Mouse (Mus musculus) heart, embryonic 16.5 days (tissue): ENCODE results near the gene Unc119b. TPM values are rescaled to one million over a fixed set of nuclear protein-coding genes. Genes with fewer than 3 reads are reported as not detected.

Experiments used
- ATAC-seq: fragments of 200-750 bp; cut with Nextera tagmentation; replicated peaks from 2 replicates; pipeline ENCODE4 v1.8.0; 2017; ENCODE audit warnings: moderate number of reproducible peaks; ENCODE audit not compliant: insufficient read depth, low FRiP score; ENCODE audit errors: extremely low read depth
- H3K27ac ChIP-seq: fragments of 300-500 bp; sonication (generic); 2 replicates; pipeline ENCODE4 v1.5.1; 2014; ENCODE audit warnings: mild to moderate bottlenecking, low read length, control low read depth, moderate library complexity
- H3K27me3 ChIP-seq: fragments of 300-500 bp; sonication (generic); 2 replicates; pipeline ENCODE4 v1.6.1; 2014; ENCODE audit warnings: low read length, mixed read lengths; ENCODE audit not compliant: control insufficient read depth, insufficient read depth
- H3K36me3 ChIP-seq: fragments of 300-500 bp; sonication (generic); 2 replicates; pipeline ENCODE4 v1.6.1; 2014; ENCODE audit not compliant: control insufficient read depth, insufficient read depth
- H3K4me1 ChIP-seq: fragments of 300-500 bp; sonication (generic); 2 replicates; pipeline ENCODE4 v1.6.1; 2014; ENCODE audit warnings: low read length, mixed read lengths; ENCODE audit not compliant: control insufficient read depth, insufficient read depth
- H3K4me2 ChIP-seq: fragments of 300-500 bp; sonication (generic); 2 replicates; pipeline ENCODE4 v1.6.1; 2014; ENCODE audit warnings: low read depth, mild to moderate bottlenecking, control low read depth, low read length
- H3K4me3 ChIP-seq: fragments of 300-500 bp; sonication (generic); 2 replicates; pipeline ENCODE4 v1.5.1; 2014; ENCODE audit warnings: mild to moderate bottlenecking, control low read depth, low read length
- H3K9ac ChIP-seq: fragments of 300-500 bp; sonication (generic); 2 replicates; pipeline ENCODE4 v1.6.1; 2014; ENCODE audit warnings: low read length, control low read depth
- H3K9me3 ChIP-seq: fragments of 300-500 bp; sonication (generic); replicated peaks from 2 replicates; pipeline ENCODE4 v1.6.1; 2016; ENCODE audit warnings: low read length; ENCODE audit not compliant: control insufficient read depth
- WGBS: fragments of 180-500 bp; shearing (Covaris S2); extraction: QIAGEN DNeasy Blood & Tissue Kit; methylation state at CpG from one replicate; pipeline ENCODE4 v1.1.7; 2014; 5-methylcytosine and 5-hydroxymethylcytosine counted together
- polyA plus RNA-seq: library from polyadenylated mRNA; unstranded; fragments of >200 nt; fragmentation: Nextera tagmentation; extraction: Ambion mirVana; gene quantifications from 2 replicates; pipeline ENCODE4 v1.2.1, GENCODE M21; 2015

Gene Unc119b
- polyA plus RNA-seq, 1 experiment from 2014 or later: 20.7 TPM

DNA sequence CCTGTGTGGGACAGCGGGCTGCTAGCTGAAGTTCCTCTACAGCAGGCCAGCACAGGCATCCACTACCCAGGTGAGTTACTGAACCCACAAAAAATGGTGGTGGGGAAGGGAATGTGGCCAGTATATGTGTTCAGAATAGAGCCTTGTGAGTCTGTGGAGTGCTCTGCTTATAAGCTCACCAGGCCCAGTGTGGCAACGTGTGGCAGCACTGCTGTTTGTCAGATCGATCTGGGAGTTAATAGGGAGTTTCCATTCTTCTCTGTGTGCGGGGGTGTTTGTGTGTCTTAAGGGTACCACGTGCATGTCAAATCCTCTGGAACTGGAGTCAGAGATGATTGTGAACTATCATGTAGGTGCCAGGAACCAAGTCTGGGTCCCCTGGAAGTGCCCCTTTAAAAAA is 35.2 kb downstream of the Unc119b start:
- ATAC-seq: no peak
- Histone ChIP-seq H3K4me2 (no peak overlapping the region), H3K27ac (no peak overlapping the region), H3K27me3 (no peaks in the 10 kb centered on the region), H3K4me1 (0 out of 2 replicates have a peak, but pooled peaks cover 3% of the 10 kb centered on the region), H3K9me3 (no peaks in the 10 kb centered on the region), H3K9ac (no peak overlapping the region), H3K36me3 (peaks cover 34% of the 10 kb centered on the region), H3K4me3 (no peak overlapping the region)
- WGBS: 73% methylated on average over 5 of the region's 5 CpGs

- no peak within 1 kb of the TSS for H3K27ac ChIP-seq
- H3K9me3 ChIP-seq: no peaks in the 10 kb centered on the region
- no peaks in the 10 kb centered on the region for H3K27me3 ChIP-seq
- H3K4me1 ChIP-seq: 0 out of 2 replicates have a peak, but pooled peaks cover 3% of the 10 kb centered on the region
- 94% methylated on average over 8 of the region's 8 CpGs for WGBS
- no peak for ATAC-seq
- no peak within 1 kb of the TSS for H3K9ac ChIP-seq
- no peak within 1 kb of the TSS for H3K4me3 ChIP-seq
- H3K36me3 ChIP-seq: peaks cover 34% of the 10 kb centered on the region
- no peak within 1 kb of the TSS for H3K4me2 ChIP-seq
Observed at GRCm38 (mm10) chr5:115098195-115098594, 36.6 kb downstream of the Unc119b start, which contains the start of gene Gm10401. Gene Gm10401, minus strand, starts transcription at chr5:115098295.

DNA sequence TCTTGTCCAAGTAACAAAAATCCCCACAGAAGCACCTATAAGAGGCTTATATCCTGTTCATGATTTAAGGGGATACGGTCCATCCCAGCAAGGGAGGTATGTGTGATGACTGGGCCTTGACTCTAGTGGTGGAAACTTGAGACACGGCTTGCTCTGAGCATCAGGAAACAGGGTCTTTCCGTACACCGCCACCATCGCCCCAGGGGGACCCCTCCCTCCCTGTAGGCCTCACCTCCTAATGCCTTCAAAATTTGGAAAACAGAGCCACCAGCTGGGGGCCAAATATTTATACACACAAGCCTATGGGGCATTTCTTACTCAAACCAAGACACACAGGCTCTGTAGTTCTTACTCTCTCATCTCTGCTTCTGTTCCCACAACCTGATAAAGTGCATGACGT is 43.0 kb downstream of the Unc119b start:
- Histone ChIP-seq H3K27me3 (no peaks in the 10 kb centered on the region), H3K4me3 (no peak overlapping the region), H3K9me3 (peaks cover 3% of the 10 kb centered on the region; the same call in 1 of the 2 replicates), H3K27ac (no peak overlapping the region), H3K4me1 (0 out of 2 replicates have a peak, but pooled peaks cover 3% of the 10 kb centered on the region), H3K4me2 (no peak overlapping the region), H3K36me3 (peaks cover 40% of the 10 kb centered on the region), H3K9ac (no peak overlapping the region)
- 86% methylated on average over 6 of the region's 6 CpGs for WGBS
- ATAC-seq: no peak

DNA sequence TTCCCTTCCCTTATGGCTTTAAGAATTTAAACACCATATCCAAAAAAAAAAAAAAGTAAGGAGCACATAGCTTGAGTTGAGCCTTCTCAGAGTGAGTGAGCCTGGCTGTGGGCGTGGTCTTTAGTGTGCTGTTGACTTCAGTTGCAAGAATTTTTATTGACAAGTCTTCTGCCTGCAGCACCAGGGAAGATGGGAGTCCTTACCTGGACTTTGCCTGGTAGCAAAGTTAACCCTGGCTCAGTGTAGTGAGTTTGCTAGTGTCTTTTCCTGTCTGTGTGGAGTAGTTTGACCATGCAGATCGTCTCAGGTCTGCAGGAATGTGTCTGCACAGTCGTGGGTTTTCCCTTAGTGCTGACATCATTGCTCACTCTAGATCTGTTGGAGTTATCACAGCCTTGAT is 43.8 kb downstream of the Unc119b start:
- H3K4me1 ChIP-seq: 0 out of 2 replicates have a peak, but pooled peaks cover 3% of the 10 kb centered on the region
- H3K27me3 ChIP-seq: no peaks in the 10 kb centered on the region
- ATAC-seq: no peak
- H3K36me3 ChIP-seq: peaks cover 41% of the 10 kb centered on the region
- no peak overlapping the region for H3K9ac ChIP-seq
- H3K4me3 ChIP-seq: no peak overlapping the region
- H3K9me3 ChIP-seq: peaks cover 3% of the 10 kb centered on the region; the same call in 1 of the 2 replicates
- no peak overlapping the region for H3K27ac ChIP-seq
- WGBS: 64% methylated on average over 3 of the region's 3 CpGs
- no peak overlapping the region for H3K4me2 ChIP-seq

DNA sequence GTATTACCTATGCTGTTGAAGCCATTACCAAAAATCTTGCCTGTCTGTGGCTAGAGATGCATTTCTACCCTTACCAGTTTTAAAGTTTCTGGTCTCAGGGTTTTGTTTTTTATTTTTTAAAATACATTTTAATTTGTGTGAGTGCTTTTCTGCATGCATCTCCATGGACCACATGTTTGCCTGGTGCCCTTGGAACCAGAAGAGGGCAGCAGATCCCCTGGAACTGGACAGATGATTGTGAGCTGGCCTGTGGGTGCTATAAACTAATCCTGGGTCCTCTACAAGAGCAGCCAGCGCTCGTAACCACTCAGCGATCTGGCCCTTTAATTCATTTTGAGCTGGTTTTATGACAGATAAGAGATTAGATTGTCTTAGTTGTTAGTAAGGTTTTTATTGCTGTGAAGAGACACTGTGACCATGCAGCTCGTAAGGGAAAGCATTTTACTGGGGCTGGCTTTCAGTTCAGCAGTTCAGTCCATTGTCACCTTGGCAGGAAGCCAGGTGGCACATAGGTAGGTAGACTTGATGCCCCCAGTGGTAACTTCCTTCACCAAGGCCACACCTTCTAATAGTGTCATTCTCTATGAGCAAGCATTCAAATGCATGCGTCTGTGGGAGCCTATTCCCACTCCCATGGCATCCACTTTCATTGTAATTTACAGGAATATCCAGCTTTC is 45.0 kb downstream of the Unc119b start:
- Histone ChIP-seq H3K27me3 (no peaks in the 10 kb centered on the region), H3K4me1 (no peaks in the 10 kb centered on the region), H3K9me3 (peaks cover 3% of the 10 kb centered on the region; the same call in 1 of the 2 replicates), H3K9ac (no peak overlapping the region), H3K36me3 (peaks cover 39% of the 10 kb centered on the region), H3K27ac (no peak overlapping the region), H3K4me2 (no peak overlapping the region), H3K4me3 (no peak overlapping the region)
- no peak for ATAC-seq
- 94% methylated on average over 5 of the region's 5 CpGs for WGBS

- no peak overlapping the region for H3K9ac ChIP-seq
- peaks cover 52% of the 10 kb centered on the region for H3K36me3 ChIP-seq
- no peak overlapping the region for H3K4me2 ChIP-seq
- H3K4me1 ChIP-seq: no peaks in the 10 kb centered on the region
- ATAC-seq: no peak
- no peak overlapping the region for H3K4me3 ChIP-seq
- WGBS: 97% methylated on average over 2 of the region's 2 CpGs
- no peak overlapping the region for H3K27ac ChIP-seq
- no peaks in the 10 kb centered on the region for H3K27me3 ChIP-seq
- peaks cover 3% of the 10 kb centered on the region; the same call in 1 of the 2 replicates for H3K9me3 ChIP-seq
Observed at GRCm38 (mm10) chr5:115085675-115086074, 49.1 kb downstream of the Unc119b start.

DNA sequence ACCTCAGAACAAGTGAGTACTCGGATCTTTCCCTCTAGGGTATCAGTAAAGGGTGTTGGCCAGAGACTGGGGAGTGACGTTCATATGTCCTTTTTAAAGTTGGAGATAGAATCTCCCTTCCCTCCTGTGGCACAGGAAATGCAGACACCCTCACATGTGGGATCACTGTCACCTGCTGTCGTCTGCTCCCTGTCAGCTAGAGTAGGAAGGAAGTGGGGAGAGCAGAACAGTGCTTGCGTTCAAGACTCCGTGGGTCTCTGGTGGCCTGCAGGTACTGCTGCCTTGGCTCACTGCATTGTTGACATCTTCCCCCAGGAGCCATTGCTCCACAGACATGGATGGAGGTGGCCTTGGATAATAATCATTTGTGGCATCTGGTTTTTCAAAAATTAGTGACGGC is 51.3 kb downstream of the Unc119b start:
- Histone ChIP-seq H3K4me2 (no peak overlapping the region), H3K9ac (no peak overlapping the region), H3K36me3 (peaks cover 34% of the 10 kb centered on the region), H3K27me3 (no peaks in the 10 kb centered on the region), H3K4me3 (no peak overlapping the region), H3K9me3 (no peaks in the 10 kb centered on the region), H3K4me1 (no peaks in the 10 kb centered on the region), H3K27ac (no peak overlapping the region)
- WGBS: 72% methylated on average over 6 of the region's 6 CpGs
- ATAC-seq: 0 out of 2 replicates have a peak, but pooled peaks have one; percentile 28

DNA sequence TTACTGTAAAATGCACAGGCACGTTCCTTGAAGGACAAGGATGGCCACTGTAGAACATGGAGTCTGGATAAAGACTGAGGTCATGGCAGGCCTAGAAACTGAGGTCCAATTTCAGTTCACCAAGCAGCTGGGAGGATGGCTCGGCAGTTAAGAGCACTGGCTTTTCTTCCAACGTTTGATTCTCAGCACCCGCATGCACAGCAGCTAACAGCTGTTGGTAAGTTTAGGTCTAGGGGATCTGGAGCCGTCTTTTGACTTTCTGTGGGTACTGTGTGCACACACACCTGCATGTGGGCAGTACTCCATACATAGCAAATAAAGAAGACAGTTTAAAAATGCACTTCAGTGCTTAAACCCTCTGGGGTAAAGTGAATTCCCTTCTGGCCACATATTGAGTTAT is 53.1 kb downstream of the Unc119b start:
- Histone ChIP-seq H3K4me3 (no peak overlapping the region), H3K4me1 (no peaks in the 10 kb centered on the region), H3K9ac (no peak overlapping the region), H3K27ac (no peak overlapping the region), H3K9me3 (no peaks in the 10 kb centered on the region), H3K36me3 (peaks cover 24% of the 10 kb centered on the region), H3K4me2 (no peak overlapping the region), H3K27me3 (no peaks in the 10 kb centered on the region)
- 86% methylated on average over 5 of the region's 5 CpGs for WGBS
- no peak for ATAC-seq

- H3K27ac ChIP-seq: no peak overlapping the region
- ATAC-seq: no peak
- WGBS: 45% methylated on average over 5 of the region's 5 CpGs
- peaks cover 4% of the 10 kb centered on the region; the same call in 1 of the 2 replicates for H3K36me3 ChIP-seq
- H3K9me3 ChIP-seq: no peaks in the 10 kb centered on the region
- H3K4me3 ChIP-seq: no peak overlapping the region
- H3K27me3 ChIP-seq: no peaks in the 10 kb centered on the region
- H3K4me1 ChIP-seq: peaks cover 19% of the 10 kb centered on the region
- H3K9ac ChIP-seq: no peak overlapping the region
- no peak overlapping the region for H3K4me2 ChIP-seq
Observed at GRCm38 (mm10) chr5:115076144-115076901, 58.5 kb downstream of the Unc119b start.
